Mouse (Mus musculus): ENCODE data around the gene Gp1bb. TPM values are rescaled to one million over a fixed set of nuclear protein-coding genes. Genes with fewer than 3 reads are reported as not detected.

Gene Gp1bb
- total RNA-seq, 2 experiments from 2014 or later = 4.9 to 5.4 TPM

- no peak for DNase-seq (ENCODE audit: low spot score in 2 of 2)
Observed at GRCm38 (mm10) chr16:18583169-18583568, 39.0 kb downstream of the Gp1bb start.

- no peak for DNase-seq (ENCODE audit: low spot score in 2 of 2)
Observed at GRCm38 (mm10) chr16:18582426-18583148, 39.6 kb downstream of the Gp1bb start.

GRCm38 (mm10) chr16:18581623-18582205 lies 40.5 kb downstream of the Gp1bb start:
- DNase-seq (ENCODE audit: low spot score in 2 of 2) = peak in 1 of 2 experiments; percentile 29

GRCm38 (mm10) chr16:18581050-18581622 lies 41.1 kb downstream of the Gp1bb start:
- no peak for DNase-seq (ENCODE audit: low spot score in 2 of 2)

DNA sequence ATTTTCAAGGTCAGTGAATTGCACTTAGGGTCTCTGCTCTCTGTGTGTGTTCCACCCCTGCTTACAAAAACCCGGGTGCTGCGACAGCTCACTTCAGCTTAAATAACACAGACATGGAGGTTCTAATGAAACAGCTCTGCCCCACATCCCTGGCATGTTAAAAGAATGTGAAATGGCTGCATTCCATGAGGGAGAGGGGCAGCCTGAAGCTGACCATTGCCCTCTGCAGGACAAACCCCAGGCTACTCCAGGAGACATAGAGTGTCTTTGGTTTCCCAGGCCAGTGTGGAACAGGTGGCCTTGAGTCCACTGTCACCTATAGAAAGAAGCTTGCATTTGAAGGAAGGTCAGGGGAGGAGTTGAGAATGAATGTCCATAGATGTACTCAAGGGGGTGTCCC lies 41.8 kb downstream of the Gp1bb start:
- DNase-seq (ENCODE audit: low spot score in 2 of 2) = no peak

DNA sequence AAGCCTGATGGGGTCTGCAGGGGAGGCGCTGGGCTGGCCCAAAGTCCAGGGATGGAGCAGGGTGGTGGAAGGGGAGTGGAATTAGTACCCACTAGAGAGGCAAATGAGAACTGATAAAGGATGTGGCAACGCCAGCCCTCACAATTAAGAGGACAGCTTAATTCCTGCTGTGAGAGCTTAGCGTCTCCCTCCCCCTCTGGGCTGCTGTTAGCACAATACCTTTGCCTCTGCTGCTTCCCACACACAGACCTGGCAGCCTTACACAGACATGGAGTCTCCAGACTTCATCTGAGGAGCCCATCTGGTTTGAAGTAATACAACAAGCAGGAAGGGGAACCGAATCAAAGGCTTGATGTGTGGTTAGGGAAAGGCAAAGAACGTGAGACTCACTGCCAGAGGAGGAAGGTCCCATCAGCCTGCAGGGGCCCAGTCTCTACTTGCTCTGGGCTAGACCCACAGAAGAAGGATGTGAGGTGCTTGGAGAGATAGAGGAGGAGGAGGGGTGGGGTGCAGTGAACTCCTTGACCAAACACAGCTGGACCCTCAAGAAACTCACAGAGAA lies 44.5 kb downstream of the Gp1bb start:
- no peak for DNase-seq (ENCODE audit: low spot score in 2 of 2)

GRCm38 (mm10) chr16:18577071-18577470 lies 45.1 kb downstream of the Gp1bb start:
- no peak for DNase-seq (ENCODE audit: low spot score in 2 of 2)

DNA sequence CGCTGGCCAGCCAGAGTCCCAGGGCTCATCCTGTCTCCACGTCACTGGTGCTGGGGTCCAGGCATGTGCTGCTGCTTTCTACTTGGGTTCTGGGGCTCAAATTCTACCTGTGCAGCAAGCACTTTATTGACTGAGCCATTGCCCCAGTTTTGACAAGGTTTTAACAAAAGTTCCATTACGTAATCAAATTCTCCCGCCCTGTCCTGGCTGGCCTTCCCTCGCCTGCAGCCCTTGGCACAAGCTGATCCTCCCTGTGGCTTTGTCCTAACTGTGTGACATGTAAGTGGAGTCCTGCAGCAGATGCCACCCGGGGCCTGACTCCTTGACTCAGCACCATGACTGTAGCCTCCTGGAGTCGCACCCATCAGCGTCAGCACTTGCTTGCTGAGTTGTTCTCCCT lies 48.0 kb downstream of the Gp1bb start:
- no peak for DNase-seq (ENCODE audit: low spot score in 2 of 2)

Other genes starting within 250 kb of the Gp1bb start
- 10 to 100 TPM; 22.1 to 28.4 TPM for gene Txnrd2, start 196.0 kb downstream of the Gp1bb start, total RNA-seq (2021)
- 10 to 100 TPM; 55.3 to 59.8 TPM for gene Comt, start 195.6 kb downstream of the Gp1bb start, total RNA-seq (2021)
- gene Gnb1l, start 123.7 kb downstream of the Gp1bb start, total RNA-seq (2021) = 1 to 10 TPM; 6.9 to 7.4 TPM
- gene Rtl10, start 123.5 kb downstream of the Gp1bb start, total RNA-seq (2021) = 10 to 100 TPM in 1 of 2 experiments, 1 to 10 TPM in 1; 9.1 to 10.0 TPM
- gene Tbx1, start 31.7 kb downstream of the Gp1bb start, total RNA-seq (2021) = 1 to 10 TPM; 1.9 to 2.7 TPM
- 10 to 100 TPM; 84.8 to 98.2 TPM for gene Gm49601, start 4.0 kb upstream of the Gp1bb start, total RNA-seq (2021)
- gene Sept5, start 7.6 kb upstream of the Gp1bb start, total RNA-seq (2021) = 100 to 1,000 TPM; 543 to 588 TPM
- 10 to 100 TPM; 89.4 to 99.1 TPM for gene Cldn5, start 154.4 kb upstream of the Gp1bb start, total RNA-seq (2021)
- gene Ufd1, start 189.4 kb upstream of the Gp1bb start, total RNA-seq (2021) = 10 to 100 TPM; 93.8 to 95.9 TPM
- 1 to 10 TPM; 4.0 to 4.3 TPM for gene Cdc45, start 189.6 kb upstream of the Gp1bb start, total RNA-seq (2021)
- gene 2510002D24Rik, start 214.2 kb upstream of the Gp1bb start, total RNA-seq (2021) = 10 to 100 TPM; 22.2 to 24.7 TPM
- 10 to 100 TPM in 1 of 2 experiments, 1 to 10 TPM in 1; 8.8 to 16.9 TPM for gene Gm28539, start 214.2 kb upstream of the Gp1bb start, total RNA-seq (2021)